8 mouse cellular contexts compared by ENCODE assay signal in the genomic region with DNA sequence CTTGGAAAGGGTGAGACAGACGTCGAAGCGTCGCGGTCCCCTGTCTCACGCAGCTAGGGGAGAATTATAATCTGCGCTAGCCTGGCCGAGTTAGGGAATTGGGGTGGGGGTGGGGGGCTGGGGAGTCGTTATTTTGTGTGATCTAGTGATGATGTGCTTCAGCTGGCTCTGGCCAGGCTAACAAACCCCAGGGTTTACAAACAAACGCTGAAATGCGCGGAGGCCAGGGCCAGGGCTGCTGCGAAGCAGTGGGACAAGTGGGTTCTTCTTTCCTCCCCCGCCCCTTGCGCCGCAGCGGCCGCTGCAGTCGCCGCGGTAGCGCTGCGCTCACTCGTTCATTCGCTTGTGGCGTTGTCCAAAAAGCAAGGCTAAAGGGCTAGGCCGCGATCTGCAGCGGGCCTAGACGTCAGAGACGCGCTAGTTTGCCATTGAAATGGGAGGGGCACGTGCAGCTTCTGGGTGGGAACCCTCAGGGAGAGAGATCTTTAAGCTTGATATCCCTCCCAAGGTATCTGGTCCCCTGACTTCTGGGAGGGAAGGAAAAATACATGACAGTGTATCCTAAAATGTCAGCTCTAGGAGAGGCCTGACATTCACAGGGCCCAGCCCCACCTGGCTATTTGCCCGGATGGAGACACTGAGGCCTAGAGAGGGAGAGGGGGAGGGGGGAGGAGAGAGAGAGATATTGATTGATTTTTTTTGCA. TPM values are rescaled to one million over a fixed set of nuclear protein-coding genes. Genes with fewer than 3 reads are reported as not detected.
DNase-seq lines count a peak whose midpoint lies in the region; ATAC-seq lines count a peak whose summit lies in the region.
"Had no signal": no experiment of that assay in that cellular context is flagged by ENCODE, and none has a peak within 500 bp of the region (broad histone marks: within the 10 kb centered on the region; RNA-seq: fewer than 3 reads in every experiment).

No protein-coding gene starts in this region.

- H3K4me2 ChIP-seq in midbrain, embryonic 13.5 days (replicated peaks), result peak overlapping the region; percentile 84

- peak overlapping the region; percentile 44; the same call in 1 of the 2 replicates for H3K9ac ChIP-seq in midbrain, embryonic 13.5 days (replicated peaks)

- ATAC-seq in granulocyte monocyte progenitor cell, adult 5-6 weeks (replicated peaks; ENCODE audit: poor library complexity, severe bottlenecking), result peak; percentile 16; the same call in 1 of the 2 replicates
- ATAC-seq in midbrain, embryonic 13.5 days, result peak; percentile 18; the same call in 1 of the 2 replicates
- ATAC-seq in monocyte, adult 5-6 weeks (replicated peaks; ENCODE audit: insufficient number of reproducible peaks, low FRiP score, low TSS enrichment, poor library complexity, severe bottlenecking), result no peak

- no peaks in the 10 kb centered on the region for H3K9me3 ChIP-seq in midbrain, embryonic 13.5 days

- H3K27me3 ChIP-seq in midbrain, embryonic 13.5 days, result peaks cover 83% of the 10 kb centered on the region

- H3K4me3 ChIP-seq in midbrain, embryonic 13.5 days (replicated peaks), result peak overlapping the region; percentile 57

- WGBS in midbrain, embryonic 13.5 days, result 2% methylated on average over 34 of the region's 34 CpGs

- no peak overlapping the region for H3K27ac ChIP-seq in midbrain, embryonic 13.5 days
- H3K27ac ChIP-seq: macrophage had no signal

- H3K36me3 ChIP-seq in midbrain, embryonic 13.5 days, result no peaks in the 10 kb centered on the region

- H3K4me1 ChIP-seq in midbrain, embryonic 13.5 days (replicated peaks), result peaks cover 29% of the 10 kb centered on the region

- DNase-seq in layer of hippocampus, adult 11-12 months (ENCODE audit: low spot score), result peak; percentile 42
- no peak for DNase-seq in layer of hippocampus, postnatal 25 days (ENCODE audit: extremely low spot score in 1 of 2, low spot score in 1 of 2)
- peak; percentile 48 for DNase-seq in embryo, embryonic 10 days (ENCODE audit: low spot score)
- DNase-seq in yolk sac, embryonic 10.5 days (ENCODE audit: low spot score), result no peak

RNA-seq across cellular contexts. Expression of gene Rasgrf1, which starts 1.2 kb away (rescaled TPM):
- total RNA-seq in layer of hippocampus, postnatal 25 days (2021), result 100 to 1,000 TPM; 405 to 439 TPM
- total RNA-seq in granulocyte monocyte progenitor cell, adult 5-6 weeks (2014; fragmentation: Nextera tagmentation), result 0.26 TPM in 1 of 2 replicates, not detected in the other
- total RNA-seq in granulocyte monocyte progenitor cell, adult 5-6 weeks (2017), result not detected in 2 replicates
- 0.88 and 1.3 TPM in 2 replicates for polyA plus RNA-seq in midbrain, embryonic 13.5 days (2015; fragmentation: Nextera tagmentation; extraction: Ambion mirVana)
- 0.10 to 0.32 TPM (median 0.29 TPM) in 3 replicates for total RNA-seq in monocyte, adult 5-6 weeks (2017)
- polyA plus RNA-seq: macrophage had no signal

Comparison
In these comparisons a context has a peak if more than half of its experiments do, and no peak if none do; other contexts are left out.
1. DNase-seq: peak in layer of hippocampus, adult 11-12 months (single experiment) and embryo, embryonic 10 days (single experiment); none in layer of hippocampus, postnatal 25 days (0 of 2) and yolk sac, embryonic 10.5 days (single experiment).
2. RNA of gene Rasgrf1, which starts 1.2 kb away (total RNA-seq): 405 to 439 TPM in layer of hippocampus, postnatal 25 days; 0.10 to 0.32 TPM in monocyte, adult 5-6 weeks and 0.26 TPM in granulocyte monocyte progenitor cell, adult 5-6 weeks; every median in the first group is over 100 times any median in the second.